Mouse (Mus musculus): ENCODE measurements around the gene Dtx3.

GRCm38 (mm10) chr10:127218339-127218738, 22.8 kb upstream of the Dtx3 start:
- TF ChIP-seq CTCF (IDR thresholded peaks at IDR 0.05; ENCODE audit: control insufficient read depth, insufficient read depth, insufficient replicate concordance, low read depth, low read length) (no peak), POLR2A (IDR thresholded peaks at IDR 0.05; ENCODE audit: control insufficient read depth, low read depth, low read length) (no peak)
